Mouse (Mus musculus) heart, embryonic 11.5 days (tissue): ENCODE measurements around the gene Gpatch8. TPM values are rescaled to one million over a fixed set of nuclear protein-coding genes. Genes with fewer than 3 reads are reported as not detected.
"Not testable (repeated sequence)": the region's sequence is repeated elsewhere in the genome, so short reads cannot be mapped to it uniquely, and the experiment has no call there.

Source experiments
- ATAC-seq: fragments of 200-750 bp; cut with Nextera tagmentation; replicated peaks from 2 replicates; pipeline ENCODE4 v1.8.0; 2017; ENCODE audit warnings: moderate library complexity; ENCODE audit not compliant: insufficient number of reproducible peaks, low FRiP score, low TSS enrichment
- H3K27ac ChIP-seq: fragments of 300-500 bp; sonication (generic); 2 replicates; pipeline ENCODE4 v1.5.1; 2014; ENCODE audit warnings: mild to moderate bottlenecking, low read depth, low read length
- H3K27me3 ChIP-seq: fragments of 300-500 bp; sonication (generic); 2 replicates; pipeline ENCODE4 v1.6.1; 2014; ENCODE audit warnings: mild to moderate bottlenecking, low read length, mixed read lengths; ENCODE audit not compliant: control insufficient read depth, insufficient read depth
- H3K36me3 ChIP-seq: fragments of 300-500 bp; sonication (generic); 2 replicates; pipeline ENCODE4 v1.6.1; 2014; ENCODE audit warnings: mild to moderate bottlenecking, low read length, moderate library complexity, mixed read lengths; ENCODE audit not compliant: control insufficient read depth, insufficient read depth
- H3K4me1 ChIP-seq: fragments of 300-500 bp; sonication (generic); 2 replicates; pipeline ENCODE4 v1.6.1; 2014; ENCODE audit warnings: low read length; ENCODE audit not compliant: control insufficient read depth, insufficient read depth
- H3K4me2 ChIP-seq: fragments of 300-500 bp; sonication (generic); 2 replicates; pipeline ENCODE4 v1.6.1; 2014; ENCODE audit warnings: mild to moderate bottlenecking, moderate library complexity
- H3K4me3 ChIP-seq: fragments of 300-500 bp; sonication (generic); 2 replicates; pipeline ENCODE4 v1.5.1; 2014; ENCODE audit warnings: low read depth, low read length
- H3K9ac ChIP-seq: fragments of 300-500 bp; sonication (generic); 2 replicates; pipeline ENCODE4 v1.6.1; 2014; ENCODE audit warnings: mild to moderate bottlenecking, low read depth, low read length, moderate library complexity
- H3K9me3 ChIP-seq: fragments of 300-500 bp; sonication (generic); replicated peaks from 2 replicates; pipeline ENCODE4 v1.6.1; 2016; ENCODE audit warnings: low read length; ENCODE audit not compliant: control insufficient read depth
- WGBS: fragments of 180-500 bp; shearing (Covaris S2); extraction: QIAGEN DNeasy Blood & Tissue Kit; methylation state at CpG from one replicate; pipeline ENCODE4 v1.1.7; 2014; ENCODE audit not compliant: insufficient replicate concordance; 5-methylcytosine and 5-hydroxymethylcytosine counted together
- polyA plus RNA-seq: library from polyadenylated mRNA; unstranded; fragments of >200 nt; fragmentation: Nextera tagmentation; extraction: Ambion mirVana; gene quantifications from 2 replicates; pipeline ENCODE4 v1.2.1, GENCODE M21; 2014

The Gpatch8 gene
- polyA plus RNA-seq, 1 experiment from 2014 or later, result 36.5 TPM

DNA sequence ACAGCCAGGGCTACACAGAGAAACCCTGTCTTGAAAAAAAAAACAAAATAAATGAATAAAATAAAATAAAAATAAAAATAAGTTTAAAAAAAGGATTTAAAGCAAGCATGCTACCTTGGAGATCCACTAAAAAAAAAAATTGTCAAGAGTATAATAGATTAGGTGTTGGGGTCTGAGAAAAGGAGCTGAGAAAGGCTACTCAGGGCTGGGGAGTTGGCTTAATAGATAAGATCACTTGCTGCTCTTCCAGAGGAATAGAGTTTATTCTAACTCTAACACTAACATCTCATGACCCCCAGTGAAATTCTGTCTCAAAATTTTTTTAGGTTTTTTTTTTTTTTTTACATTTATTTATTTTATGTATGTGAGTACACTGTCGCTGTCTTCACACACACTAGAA, 10.1 kb upstream of the Gpatch8 start:
- Histone ChIP-seq H3K27me3 (no peaks in the 10 kb centered on the region), H3K36me3 (no peaks in the 10 kb centered on the region), H3K9me3 (no peaks in the 10 kb centered on the region), H3K9ac (no peak overlapping the region), H3K4me1 (no peaks in the 10 kb centered on the region), H3K4me2 (no peak overlapping the region), H3K4me3 (no peak overlapping the region), H3K27ac (no peak overlapping the region; the same call in 1 of the 2 replicates)
- ATAC-seq, result no peak
- 76% methylated on average over 1 of the region's 1 CpGs for WGBS

DNA sequence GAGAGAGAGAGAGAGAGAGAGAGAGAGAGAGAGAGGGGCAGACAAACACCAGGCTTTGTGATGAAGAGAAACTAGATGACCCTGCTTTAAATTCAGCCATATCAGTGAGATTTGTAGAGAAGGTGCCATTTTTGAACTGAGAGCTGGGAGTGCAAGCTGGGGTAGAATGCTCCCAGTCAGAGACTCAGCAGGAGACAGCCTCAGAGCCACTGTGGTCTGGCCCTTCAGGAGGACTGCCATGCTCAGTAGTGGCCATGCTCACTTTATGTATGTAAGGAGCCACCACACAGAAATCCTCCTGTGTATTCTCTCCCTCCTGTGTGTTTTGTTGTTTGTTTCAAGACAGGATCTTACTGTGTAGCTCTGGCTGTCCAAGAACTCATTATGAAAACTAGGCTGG, 9.5 kb upstream of the Gpatch8 start:
- H3K27ac ChIP-seq, result peak overlapping the region; percentile 58
- H3K4me3 ChIP-seq, result no peak overlapping the region
- peak overlapping the region; percentile 35 for H3K4me2 ChIP-seq
- H3K4me1 ChIP-seq, result no peaks in the 10 kb centered on the region
- H3K9me3 ChIP-seq, result no peaks in the 10 kb centered on the region
- no peaks in the 10 kb centered on the region for H3K27me3 ChIP-seq
- H3K36me3 ChIP-seq, result no peaks in the 10 kb centered on the region
- H3K9ac ChIP-seq, result peak overlapping the region; percentile 56; the same call in 1 of the 2 replicates
- ATAC-seq, result no peak

DNA sequence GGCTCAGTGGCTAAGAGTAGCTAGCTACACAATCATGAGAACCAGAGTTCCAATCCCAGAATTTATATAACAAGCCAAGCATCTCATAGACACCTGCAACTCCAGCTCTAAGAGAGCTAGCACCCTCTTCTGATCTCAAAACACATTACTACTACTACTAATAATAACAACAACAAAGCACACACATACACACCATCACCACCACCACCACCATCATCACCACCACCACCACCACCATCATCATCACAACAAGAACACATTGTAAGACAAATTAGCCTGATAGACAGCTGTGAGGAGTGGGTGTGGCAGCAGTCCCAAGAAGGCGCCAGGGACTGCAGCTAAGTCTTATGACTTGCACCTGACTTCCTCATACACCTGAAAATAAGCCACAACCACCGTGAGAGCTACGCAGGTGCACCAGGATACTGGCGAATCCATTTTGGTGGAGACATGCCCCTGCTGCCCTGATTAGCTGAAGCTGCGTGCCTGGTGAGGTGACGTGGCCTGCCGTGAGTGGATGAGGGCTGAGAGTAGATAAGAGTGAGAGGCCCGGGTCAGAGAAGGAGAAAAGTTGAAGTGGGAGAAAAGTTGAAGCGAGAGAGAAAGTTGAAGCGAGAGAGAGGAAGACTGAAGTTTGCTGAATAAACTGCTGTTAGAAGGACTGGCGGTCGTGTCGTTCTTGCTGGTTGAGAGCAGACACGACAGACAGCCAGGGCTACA, 8.9 kb upstream of the Gpatch8 start:
- H3K4me3 ChIP-seq, H3K36me3 ChIP-seq, H3K4me1 ChIP-seq, H3K9me3 ChIP-seq, H3K27me3 ChIP-seq, ATAC-seq: not testable (repeated sequence)
- Histone ChIP-seq H3K4me2 (peak overlapping the region; percentile 35), H3K9ac (peak overlapping the region; percentile 56; the same call in 1 of the 2 replicates), H3K27ac (peak overlapping the region; percentile 58; the same call in 1 of the 2 replicates)
- 42% methylated on average over 14 of the region's 14 CpGs for WGBS

DNA sequence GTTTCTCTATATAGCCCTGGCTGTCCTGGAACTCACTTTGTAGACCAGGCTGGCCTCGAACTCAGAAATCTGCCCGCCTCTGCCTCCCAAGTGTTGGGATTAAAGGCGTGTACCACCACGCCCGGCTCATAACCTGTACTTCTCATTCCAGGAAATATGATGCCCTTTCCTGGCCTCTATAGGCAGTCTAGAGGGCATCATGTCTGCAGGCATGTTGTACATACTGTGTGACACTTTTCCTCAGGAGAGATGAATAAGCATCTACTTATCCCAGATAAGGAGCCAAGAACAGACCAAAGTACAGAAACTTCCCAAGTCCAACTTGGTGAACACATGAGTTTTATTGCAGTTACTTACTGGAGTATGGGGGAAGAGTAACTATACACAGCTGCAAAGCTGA, 2.5 kb upstream of the Gpatch8 start:
- H3K9ac ChIP-seq, result no peak overlapping the region
- H3K36me3 ChIP-seq, result no peaks in the 10 kb centered on the region
- no peaks in the 10 kb centered on the region for H3K27me3 ChIP-seq
- no peak overlapping the region for H3K4me2 ChIP-seq
- H3K4me3 ChIP-seq, result no peak overlapping the region
- H3K4me1 ChIP-seq, result peaks cover 11% of the 10 kb centered on the region
- no peak for ATAC-seq
- H3K9me3 ChIP-seq, result no peaks in the 10 kb centered on the region
- no peak overlapping the region for H3K27ac ChIP-seq
- WGBS, result 100% methylated on average over 3 of the region's 5 CpGs

DNA sequence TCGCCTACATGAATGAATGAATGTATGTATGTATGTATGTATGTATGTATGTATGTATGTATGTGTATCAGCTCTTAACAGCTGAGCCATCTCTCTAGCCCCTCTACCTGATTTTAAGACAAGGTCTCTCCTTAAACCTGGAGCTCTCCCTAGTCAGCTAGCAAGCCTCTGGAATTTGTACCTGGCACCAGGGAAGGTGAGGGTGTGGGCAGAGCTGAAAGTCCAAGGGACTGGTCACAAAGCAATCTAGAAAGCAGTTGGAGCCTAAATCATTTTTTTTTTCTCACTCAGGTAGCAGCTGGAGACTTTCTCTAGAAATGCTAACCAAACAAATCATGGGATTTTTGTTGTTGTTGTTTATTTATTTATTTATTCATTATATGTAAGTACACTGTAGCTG, 1.2 kb upstream of the Gpatch8 start:
- H3K27me3 ChIP-seq, result no peaks in the 10 kb centered on the region
- ATAC-seq, result no peak
- H3K36me3 ChIP-seq, result no peaks in the 10 kb centered on the region
- H3K4me3 ChIP-seq, result no peak overlapping the region
- 79% methylated on average over 1 of the region's 1 CpGs for WGBS
- H3K9ac ChIP-seq, result no peak overlapping the region
- H3K4me2 ChIP-seq, result no peak overlapping the region
- no peak overlapping the region for H3K27ac ChIP-seq
- H3K4me1 ChIP-seq, result peaks cover 11% of the 10 kb centered on the region
- H3K9me3 ChIP-seq, result no peaks in the 10 kb centered on the region

DNA sequence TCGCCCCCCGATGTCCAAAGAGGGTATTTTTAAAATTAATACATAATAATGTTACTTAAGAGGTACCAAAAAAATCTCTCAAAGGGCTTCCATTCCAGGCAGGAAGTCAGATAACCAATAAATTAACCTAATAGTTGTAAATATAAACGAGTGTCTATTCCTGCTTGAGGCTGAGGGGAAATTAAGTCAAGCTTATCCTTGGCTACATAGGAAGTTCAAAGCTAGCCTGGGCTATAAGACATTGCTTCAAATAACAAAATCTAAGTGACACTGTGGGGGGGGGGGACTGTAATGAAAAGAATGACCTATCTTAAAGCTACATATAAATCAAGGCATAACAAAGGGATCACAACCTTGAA, 503 bp upstream of the Gpatch8 start:
- Histone ChIP-seq H3K9ac (no peak overlapping the region; the same call in 1 of the 2 replicates), H3K4me2 (peak overlapping the region; percentile 87), H3K4me1 (peaks cover 11% of the 10 kb centered on the region), H3K9me3 (no peaks in the 10 kb centered on the region), H3K4me3 (peak overlapping the region; percentile 86), H3K27ac (peak overlapping the region; percentile 92), H3K27me3 (no peaks in the 10 kb centered on the region), H3K36me3 (no peaks in the 10 kb centered on the region)
- WGBS, result 23% methylated on average over 3 of the region's 3 CpGs
- ATAC-seq, result no peak

DNA sequence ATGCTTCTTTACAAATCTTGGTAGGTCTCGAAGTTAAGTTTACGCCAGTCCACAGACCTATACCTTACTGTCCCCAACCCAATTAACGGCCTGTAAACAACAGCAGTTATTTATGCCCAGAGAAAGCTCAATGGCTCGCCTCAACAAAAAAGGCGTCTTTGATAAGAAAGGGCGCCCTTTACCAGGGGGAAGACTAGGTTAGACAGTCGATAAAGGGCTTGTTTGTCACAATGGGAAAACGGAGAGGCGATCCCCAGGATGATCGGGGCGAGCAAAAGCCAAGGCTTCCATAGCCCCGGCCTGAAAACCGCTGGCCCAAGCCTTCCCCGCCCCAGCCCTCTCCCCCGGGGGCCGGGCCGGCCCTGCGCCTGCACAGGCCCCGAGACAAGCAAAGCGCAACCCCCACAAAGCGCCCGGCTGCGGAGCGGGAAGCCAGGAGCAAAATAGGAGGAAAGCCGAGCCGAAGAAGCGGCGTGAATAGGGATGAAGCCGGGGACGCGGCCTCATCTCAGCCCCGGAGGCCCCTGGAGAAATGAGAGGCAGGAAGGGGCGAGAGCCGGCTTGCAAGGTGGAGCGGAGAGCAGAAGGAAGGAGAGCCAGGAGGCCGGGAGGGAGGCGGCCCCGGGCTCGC, 677 bp downstream of the Gpatch8 start:
- Histone ChIP-seq H3K9ac (peak overlapping the region; percentile 92), H3K9me3 (no peaks in the 10 kb centered on the region), H3K4me2 (peak overlapping the region; percentile 87), H3K27me3 (no peaks in the 10 kb centered on the region), H3K36me3 (no peaks in the 10 kb centered on the region), H3K4me3 (peak overlapping the region; percentile 86), H3K4me1 (peaks cover 11% of the 10 kb centered on the region), H3K27ac (peak overlapping the region; percentile 92)
- ATAC-seq, result peak; percentile 50; the same call in 1 of the 2 replicates
- WGBS, result under 1% methylated on average over 37 of the region's 39 CpGs

DNA sequence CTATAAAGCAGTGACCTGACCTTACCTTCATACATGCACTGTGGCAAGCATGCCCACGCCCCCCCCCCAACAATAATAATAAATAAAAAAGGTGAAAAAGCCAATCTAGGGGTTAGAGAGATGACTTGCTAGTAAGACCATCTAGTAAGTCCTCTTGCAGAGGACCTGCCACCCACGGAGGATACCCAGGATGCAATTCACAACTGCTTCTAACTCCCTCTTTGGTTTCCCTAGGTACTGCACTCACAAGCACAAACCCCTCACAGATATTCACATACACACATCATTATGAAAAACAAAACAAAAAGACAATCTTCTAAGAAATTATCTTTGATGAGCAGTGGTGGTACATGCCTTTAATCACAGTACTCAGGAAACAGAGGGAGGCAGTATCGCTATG, 4.1 kb downstream of the Gpatch8 start:
- 87% methylated on average over 3 of the region's 3 CpGs for WGBS

DNA sequence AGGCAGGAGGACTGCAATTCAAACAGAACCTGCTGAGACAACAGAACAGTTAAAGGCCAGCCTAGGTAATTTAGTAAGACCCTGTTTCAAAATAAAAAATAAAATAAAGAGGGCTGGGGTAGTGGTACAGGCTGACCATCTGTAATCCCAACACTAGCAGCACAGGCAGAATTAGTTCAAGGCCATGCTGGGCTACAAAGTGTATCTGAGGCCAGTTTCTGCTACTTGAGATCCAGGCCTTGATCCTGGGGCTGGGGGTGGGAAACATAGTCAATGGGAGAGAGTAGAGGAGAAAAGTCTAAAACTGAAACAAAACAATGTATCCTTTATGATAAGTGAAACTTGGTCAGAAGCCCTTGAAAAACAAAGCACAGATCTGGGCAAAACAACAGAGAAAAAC, 5.0 kb downstream of the Gpatch8 start:
- no peak overlapping the region for H3K4me3 ChIP-seq
- no peaks in the 10 kb centered on the region for H3K27me3 ChIP-seq
- no peaks in the 10 kb centered on the region for H3K36me3 ChIP-seq
- H3K9me3 ChIP-seq, result no peaks in the 10 kb centered on the region
- H3K9ac ChIP-seq, result no peak overlapping the region
- no peak overlapping the region for H3K27ac ChIP-seq
- H3K4me1 ChIP-seq, result peaks cover 11% of the 10 kb centered on the region
- H3K4me2 ChIP-seq, result no peak overlapping the region
- ATAC-seq, result no peak

More for the DNA sequence above, 4.1 kb downstream of the Gpatch8 start:
- H3K27me3 ChIP-seq, result no peaks in the 10 kb centered on the region
- no peaks in the 10 kb centered on the region for H3K9me3 ChIP-seq
- no peak for ATAC-seq
- no peak overlapping the region for H3K4me2 ChIP-seq
- no peak overlapping the region for H3K9ac ChIP-seq
- H3K27ac ChIP-seq, result no peak overlapping the region
- H3K4me3 ChIP-seq, result no peak overlapping the region
- H3K36me3 ChIP-seq, result no peaks in the 10 kb centered on the region
- H3K4me1 ChIP-seq, result peaks cover 11% of the 10 kb centered on the region
